Mouse (Mus musculus): Measurements from ENCODE around the gene Pfkm. TPM values are rescaled to one million over a fixed set of nuclear protein-coding genes. Genes with fewer than 3 reads are reported as not detected.
A peak's percentile ranks its signal among the peaks of the same experiment; 100 is the strongest.

Gene Pfkm
- polyA plus RNA-seq (2012; rRNA removed), result 6.4 and 7.8 TPM in 2 replicates

GRCm38 (mm10) chr15:98092372-98093120 is at the start of gene Pfkm:
TSS of gene Pfkm (plus strand) at chr15:98092589.
- TF ChIP-seq POLR2A (IDR thresholded peaks at IDR 0.05; ENCODE audit: low read depth, low read length) (no peak), CTCF (IDR thresholded peaks at IDR 0.05; ENCODE audit: extremely low read depth, insufficient read depth, insufficient read length, insufficient replicate concordance) (no peak)
- Histone ChIP-seq H3K36me3 (ENCODE audit: control insufficient read depth, insufficient read depth, low read length) (no peaks in the 10 kb centered on the region), H3K4me3 (ENCODE audit: extremely low read depth, insufficient read depth, insufficient read length) (peak within 1 kb of the TSS; percentile 93), H3K27me3 (ENCODE audit: control insufficient read depth, insufficient read depth, low read length) (no peaks in the 10 kb centered on the region), H3K4me1 (ENCODE audit: control insufficient read depth, insufficient read depth, insufficient read length) (peaks cover 7% of the 10 kb centered on the region), H3K27ac (ENCODE audit: insufficient read depth, low read length) (peak within 1 kb of the TSS; percentile 93)
- under 1% methylated on average over 30 of the region's 30 CpGs for WGBS
- DNase-seq (ENCODE audit: low read depth in 1 of 2, low spot score in 2 of 2), result no peak

DNA sequence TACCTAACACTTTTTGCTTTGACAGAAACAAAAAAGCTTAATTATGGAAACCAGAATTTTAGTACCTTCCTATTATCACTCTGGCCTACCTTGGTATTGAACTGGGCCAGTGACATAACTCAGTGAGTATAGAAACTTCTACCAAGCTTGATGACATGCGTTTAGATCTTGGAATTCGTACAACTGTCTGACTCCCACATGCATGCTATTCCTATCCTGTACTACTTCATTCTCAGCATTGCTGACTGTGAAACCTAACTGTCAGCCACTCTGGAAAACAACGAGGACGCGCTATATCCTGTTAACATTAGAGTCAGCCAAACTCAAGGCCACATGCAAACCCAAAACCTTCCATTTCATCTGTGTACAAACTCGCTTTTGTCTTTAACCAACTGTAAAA is 48.4 kb upstream of the Pfkm start:
- Histone ChIP-seq H3K27ac (ENCODE audit: insufficient read depth, low read length) (no peak overlapping the region), H3K27me3 (ENCODE audit: control insufficient read depth, insufficient read depth, low read length) (no peaks in the 10 kb centered on the region), H3K4me3 (ENCODE audit: extremely low read depth, insufficient read depth, insufficient read length) (no peak overlapping the region), H3K36me3 (ENCODE audit: control insufficient read depth, insufficient read depth, low read length) (peaks cover 41% of the 10 kb centered on the region), H3K4me1 (ENCODE audit: control insufficient read depth, insufficient read depth, insufficient read length) (no peaks in the 10 kb centered on the region)
- TF ChIP-seq CTCF (IDR thresholded peaks at IDR 0.05; ENCODE audit: extremely low read depth, insufficient read depth, insufficient read length, insufficient replicate concordance), result no peak
- no peak for TF ChIP-seq POLR2A (IDR thresholded peaks at IDR 0.05; ENCODE audit: low read depth, low read length)
- no peak for DNase-seq (ENCODE audit: low read depth in 1 of 2, low spot score in 2 of 2)
- 90% methylated on average over 6 of the region's 6 CpGs for WGBS

GRCm38 (mm10) chr15:98044387-98044786 is 48.0 kb upstream of the Pfkm start:
- no peaks in the 10 kb centered on the region for H3K27me3 ChIP-seq (ENCODE audit: control insufficient read depth, insufficient read depth, low read length)
- no peak overlapping the region for H3K4me3 ChIP-seq (ENCODE audit: extremely low read depth, insufficient read depth, insufficient read length)
- H3K36me3 ChIP-seq (ENCODE audit: control insufficient read depth, insufficient read depth, low read length), result peaks cover 44% of the 10 kb centered on the region
- 95% methylated on average over 5 of the region's 5 CpGs for WGBS
- H3K27ac ChIP-seq (ENCODE audit: insufficient read depth, low read length), result no peak overlapping the region
- H3K4me1 ChIP-seq (ENCODE audit: control insufficient read depth, insufficient read depth, insufficient read length), result no peaks in the 10 kb centered on the region
- TF ChIP-seq POLR2A (IDR thresholded peaks at IDR 0.05; ENCODE audit: low read depth, low read length) (no peak), CTCF (IDR thresholded peaks at IDR 0.05; ENCODE audit: extremely low read depth, insufficient read depth, insufficient read length, insufficient replicate concordance) (no peak)
- no peak for DNase-seq (ENCODE audit: low read depth in 1 of 2, low spot score in 2 of 2)

GRCm38 (mm10) chr15:98048918-98049700 is 43.3 kb upstream of the Pfkm start:
- 92% methylated on average over 13 of the region's 13 CpGs for WGBS
- H3K27me3 ChIP-seq (ENCODE audit: control insufficient read depth, insufficient read depth, low read length), result no peaks in the 10 kb centered on the region
- TF ChIP-seq CTCF (IDR thresholded peaks at IDR 0.05; ENCODE audit: extremely low read depth, insufficient read depth, insufficient read length, insufficient replicate concordance) (no peak), POLR2A (IDR thresholded peaks at IDR 0.05; ENCODE audit: low read depth, low read length) (no peak)
- no peak overlapping the region for H3K27ac ChIP-seq (ENCODE audit: insufficient read depth, low read length)
- no peak overlapping the region for H3K4me3 ChIP-seq (ENCODE audit: extremely low read depth, insufficient read depth, insufficient read length)
- no peaks in the 10 kb centered on the region for H3K4me1 ChIP-seq (ENCODE audit: control insufficient read depth, insufficient read depth, insufficient read length)
- H3K36me3 ChIP-seq (ENCODE audit: control insufficient read depth, insufficient read depth, low read length), result peaks cover 44% of the 10 kb centered on the region
- no peak for DNase-seq (ENCODE audit: low read depth in 1 of 2, low spot score in 2 of 2)

GRCm38 (mm10) chr15:98051685-98052084 is 40.7 kb upstream of the Pfkm start:
- no peaks in the 10 kb centered on the region for H3K4me1 ChIP-seq (ENCODE audit: control insufficient read depth, insufficient read depth, insufficient read length)
- H3K36me3 ChIP-seq (ENCODE audit: control insufficient read depth, insufficient read depth, low read length), result peaks cover 34% of the 10 kb centered on the region
- H3K4me3 ChIP-seq (ENCODE audit: extremely low read depth, insufficient read depth, insufficient read length), result no peak overlapping the region
- WGBS, result 88% methylated on average over 5 of the region's 5 CpGs
- DNase-seq (ENCODE audit: low read depth in 1 of 2, low spot score in 2 of 2), result no peak
- H3K27me3 ChIP-seq (ENCODE audit: control insufficient read depth, insufficient read depth, low read length), result no peaks in the 10 kb centered on the region
- no peak for TF ChIP-seq POLR2A (IDR thresholded peaks at IDR 0.05; ENCODE audit: low read depth, low read length)
- TF ChIP-seq CTCF (IDR thresholded peaks at IDR 0.05; ENCODE audit: extremely low read depth, insufficient read depth, insufficient read length, insufficient replicate concordance), result no peak
- no peak overlapping the region for H3K27ac ChIP-seq (ENCODE audit: insufficient read depth, low read length)

DNA sequence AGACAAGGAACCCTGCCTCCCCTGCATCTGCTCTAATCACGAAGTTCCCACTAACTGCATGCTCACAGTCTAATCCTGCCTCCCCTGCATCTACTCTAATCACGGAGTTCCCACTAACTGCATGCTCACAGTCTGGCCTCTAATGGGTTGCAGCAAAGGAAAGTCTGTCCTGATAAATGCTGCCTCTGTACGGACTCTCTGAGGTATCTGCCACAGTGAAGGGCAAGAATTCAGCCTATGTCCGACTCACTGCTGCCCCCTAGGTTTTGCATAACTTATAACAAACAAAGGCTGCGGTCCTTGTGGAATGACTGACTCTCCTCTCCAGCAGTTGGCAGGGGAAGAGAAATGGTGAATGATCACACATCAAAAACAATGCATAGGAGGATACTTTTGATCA is 37.1 kb upstream of the Pfkm start:
- Histone ChIP-seq H3K27ac (ENCODE audit: insufficient read depth, low read length) (no peak overlapping the region), H3K4me3 (ENCODE audit: extremely low read depth, insufficient read depth, insufficient read length) (no peak overlapping the region), H3K36me3 (ENCODE audit: control insufficient read depth, insufficient read depth, low read length) (peaks cover 39% of the 10 kb centered on the region), H3K4me1 (ENCODE audit: control insufficient read depth, insufficient read depth, insufficient read length) (no peaks in the 10 kb centered on the region), H3K27me3 (ENCODE audit: control insufficient read depth, insufficient read depth, low read length) (no peaks in the 10 kb centered on the region)
- TF ChIP-seq CTCF (IDR thresholded peaks at IDR 0.05; ENCODE audit: extremely low read depth, insufficient read depth, insufficient read length, insufficient replicate concordance), result no peak
- no peak for TF ChIP-seq POLR2A (IDR thresholded peaks at IDR 0.05; ENCODE audit: low read depth, low read length)
- 71% methylated on average over 5 of the region's 5 CpGs for WGBS
- no peak for DNase-seq (ENCODE audit: low read depth in 1 of 2, low spot score in 2 of 2)
